8 mouse cellular contexts compared by ENCODE assay signal in genomic region chr3:89163643-89164245, GRCm38 (mm10). TPM values are rescaled to one million over a fixed set of nuclear protein-coding genes. Genes with fewer than 3 reads are reported as not detected.
DNase-seq lines count a peak whose midpoint lies in the region; ATAC-seq lines count a peak whose summit lies in the region.

No protein-coding gene starts in this region.

- 66% methylated on average over 5 of the region's 5 CpGs for WGBS in liver, embryonic 11.5 days
- 74% methylated on average over 5 of the region's 5 CpGs for WGBS in embryonic facial prominence, embryonic 10.5 days
- WGBS in intestine, embryonic 15.5 days, result 71% methylated on average over 5 of the region's 5 CpGs
- 77% methylated on average over 5 of the region's 5 CpGs for WGBS in neural tube, embryonic 14.5 days

- H3K27me3 ChIP-seq in liver, embryonic 11.5 days (replicated peaks; ENCODE audit: control insufficient read depth, insufficient read depth, low read length), result peaks cover 4% of the 10 kb centered on the region; the same call in 1 of the 2 replicates
- H3K27me3 ChIP-seq in embryonic facial prominence, embryonic 10.5 days (replicated peaks; ENCODE audit: low read depth, poor library complexity, severe bottlenecking), result peaks cover 12% of the 10 kb centered on the region
- no peaks in the 10 kb centered on the region for H3K27me3 ChIP-seq in intestine, embryonic 15.5 days (replicated peaks)
- H3K27me3 ChIP-seq in neural tube, embryonic 14.5 days (ENCODE audit: control insufficient read depth, insufficient read depth, low read length), result peaks cover 4% of the 10 kb centered on the region; the same call in 1 of the 2 replicates

- no peak for DNase-seq in liver, embryonic 11.5 days (ENCODE audit: low spot score)
- no peak for DNase-seq in liver
- DNase-seq in embryonic facial prominence, embryonic 10.5 days (ENCODE audit: low spot score), result no peak
- DNase-seq in left cerebral cortex, adult 8-10 months (ENCODE audit: low spot score in 2 of 2), result no peak
- no peak for DNase-seq in gastrocnemius, postnatal 14 days
- DNase-seq in natural killer cell, adult 2 months (ENCODE audit: low spot score in 2 of 2), result no peak

- intact Hi-C loops in gastrocnemius, postnatal 14 days (cut with DNase I; ENCODE audit: low total_unique reads), result no loop called here

- H3K9me3 ChIP-seq in liver, embryonic 11.5 days (ENCODE audit: control insufficient read depth, low read length), result no peaks in the 10 kb centered on the region
- no peaks in the 10 kb centered on the region for H3K9me3 ChIP-seq in embryonic facial prominence, embryonic 10.5 days
- H3K9me3 ChIP-seq in intestine, embryonic 15.5 days, result no peaks in the 10 kb centered on the region
- H3K9me3 ChIP-seq in neural tube, embryonic 14.5 days (ENCODE audit: control insufficient read depth, low read length), result no peaks in the 10 kb centered on the region

- H3K4me2 ChIP-seq in liver, embryonic 11.5 days, result peak overlapping the region; percentile 82
- peak overlapping the region; percentile 69 for H3K4me2 ChIP-seq in intestine, embryonic 15.5 days (replicated peaks)
- H3K4me2 ChIP-seq in neural tube, embryonic 14.5 days (ENCODE audit: low read depth, low read length), result peak overlapping the region; percentile 71

- no peak for ATAC-seq in liver, embryonic 11.5 days (replicated peaks; ENCODE audit: low FRiP score)
- ATAC-seq in intestine, embryonic 15.5 days, result no peak
- no peak for ATAC-seq in neural tube, embryonic 14.5 days (ENCODE audit: low read depth)

- peaks cover 14% of the 10 kb centered on the region for H3K36me3 ChIP-seq in liver, embryonic 11.5 days (ENCODE audit: control insufficient read depth, insufficient read depth, low read length)
- H3K36me3 ChIP-seq in embryonic facial prominence, embryonic 10.5 days (replicated peaks), result peaks cover 28% of the 10 kb centered on the region
- peaks cover 11% of the 10 kb centered on the region for H3K36me3 ChIP-seq in intestine, embryonic 15.5 days
- H3K36me3 ChIP-seq in neural tube, embryonic 14.5 days (ENCODE audit: control insufficient read depth, insufficient read depth, low read length), result peaks cover 12% of the 10 kb centered on the region

- H3K4me3 ChIP-seq in liver, embryonic 11.5 days (ENCODE audit: low read depth, low read length), result peak overlapping the region; percentile 90
- H3K4me3 ChIP-seq in embryonic facial prominence, embryonic 10.5 days, result peak overlapping the region; percentile 95
- H3K4me3 ChIP-seq in intestine, embryonic 15.5 days (replicated peaks), result peak overlapping the region; percentile 91; the same call in 1 of the 2 replicates
- H3K4me3 ChIP-seq in neural tube, embryonic 14.5 days (ENCODE audit: low read depth, low read length), result peak overlapping the region; percentile 91

- H3K9ac ChIP-seq in liver, embryonic 11.5 days (ENCODE audit: low read depth, low read length), result peak overlapping the region; percentile 93
- peak overlapping the region; percentile 98; the same call in 1 of the 2 replicates for H3K9ac ChIP-seq in intestine, embryonic 15.5 days
- peak overlapping the region; percentile 93; the same call in 1 of the 2 replicates for H3K9ac ChIP-seq in neural tube, embryonic 14.5 days (replicated peaks; ENCODE audit: low read depth, low read length)

- peaks cover 27% of the 10 kb centered on the region for H3K4me1 ChIP-seq in liver, embryonic 11.5 days (replicated peaks; ENCODE audit: control insufficient read depth, insufficient read depth, low read length)
- peaks cover 45% of the 10 kb centered on the region for H3K4me1 ChIP-seq in embryonic facial prominence, embryonic 10.5 days
- H3K4me1 ChIP-seq in intestine, embryonic 15.5 days (replicated peaks), result peaks cover 29% of the 10 kb centered on the region
- H3K4me1 ChIP-seq in neural tube, embryonic 14.5 days (ENCODE audit: control insufficient read depth, insufficient read depth, low read length), result peaks cover 19% of the 10 kb centered on the region

- peak overlapping the region; percentile 95; the same call in 1 of the 2 replicates for H3K27ac ChIP-seq in liver, embryonic 11.5 days (ENCODE audit: low read depth, low read length)
- H3K27ac ChIP-seq in embryonic facial prominence, embryonic 10.5 days (replicated peaks), result peak overlapping the region; percentile 99; the same call in 1 of the 2 replicates
- 0 out of 2 replicates have a peak overlapping the region, but pooled peaks have one; percentile 97 for H3K27ac ChIP-seq in intestine, embryonic 15.5 days
- H3K27ac ChIP-seq in neural tube, embryonic 14.5 days (ENCODE audit: low read depth, low read length), result peak overlapping the region; percentile 93; the same call in 1 of the 2 replicates

RNA-seq across cellular contexts. Expression of gene Clk2, which starts 0.9 kb away (rescaled TPM):
- polyA plus RNA-seq in liver, embryonic 11.5 days (2014; fragmentation: Nextera tagmentation; extraction: Ambion mirVana), result 18.8 and 22.8 TPM in 2 replicates
- polyA plus RNA-seq in embryonic facial prominence, embryonic 10.5 days (2016; fragmentation: Nextera tagmentation; extraction: Ambion mirVana), result 33.6 and 36.2 TPM in 2 replicates
- 21.2 and 25.4 TPM in 2 replicates for polyA plus RNA-seq in intestine, embryonic 15.5 days (2015; fragmentation: Nextera tagmentation; extraction: Ambion mirVana)
- 17.5 and 19.6 TPM in 2 replicates for polyA plus RNA-seq in neural tube, embryonic 14.5 days (2014; fragmentation: Nextera tagmentation; extraction: Ambion mirVana)
- 10 to 100 TPM; 41.2 to 45.3 (median 42.5) TPM for total RNA-seq in left cerebral cortex, adult 8-10 months (2022)
- 10 to 100 TPM; 18.2 to 18.6 TPM for total RNA-seq in gastrocnemius, postnatal 14 days (2021)

RNA-seq across cellular contexts. Expression of gene Hcn3, which starts 3.7 kb away (rescaled TPM):
- 1.2 and 1.6 TPM in 2 replicates for polyA plus RNA-seq in liver, embryonic 11.5 days (2014; fragmentation: Nextera tagmentation; extraction: Ambion mirVana)
- polyA plus RNA-seq in embryonic facial prominence, embryonic 10.5 days (2016; fragmentation: Nextera tagmentation; extraction: Ambion mirVana), result 3.5 and 3.6 TPM in 2 replicates
- polyA plus RNA-seq in intestine, embryonic 15.5 days (2015; fragmentation: Nextera tagmentation; extraction: Ambion mirVana), result 2.4 and 2.6 TPM in 2 replicates
- polyA plus RNA-seq in neural tube, embryonic 14.5 days (2014; fragmentation: Nextera tagmentation; extraction: Ambion mirVana), result 25.4 and 28.7 TPM in 2 replicates
- 10 to 100 TPM; 12.3 to 18.2 (median 17.0) TPM for total RNA-seq in left cerebral cortex, adult 8-10 months (2022)
- under 1 TPM; 0.41 to 0.42 TPM for total RNA-seq in gastrocnemius, postnatal 14 days (2021)

RNA-seq across cellular contexts. Expression of gene Scamp3, which starts 13.5 kb away (rescaled TPM):
- 110 and 116 TPM in 2 replicates for polyA plus RNA-seq in liver, embryonic 11.5 days (2014; fragmentation: Nextera tagmentation; extraction: Ambion mirVana)
- polyA plus RNA-seq in embryonic facial prominence, embryonic 10.5 days (2016; fragmentation: Nextera tagmentation; extraction: Ambion mirVana), result 108 and 117 TPM in 2 replicates
- polyA plus RNA-seq in intestine, embryonic 15.5 days (2015; fragmentation: Nextera tagmentation; extraction: Ambion mirVana), result 115 and 124 TPM in 2 replicates
- 126 and 153 TPM in 2 replicates for polyA plus RNA-seq in neural tube, embryonic 14.5 days (2014; fragmentation: Nextera tagmentation; extraction: Ambion mirVana)
- 10 to 100 TPM; 58.5 to 69.8 (median 63.9) TPM for total RNA-seq in left cerebral cortex, adult 8-10 months (2022)
- 10 to 100 TPM; 32.1 to 35.6 TPM for total RNA-seq in gastrocnemius, postnatal 14 days (2021)

RNA-seq across cellular contexts. Expression of gene Fam189b, which starts 19.2 kb away (rescaled TPM):
- polyA plus RNA-seq in liver, embryonic 11.5 days (2014; fragmentation: Nextera tagmentation; extraction: Ambion mirVana), result 12.7 and 13.5 TPM in 2 replicates
- polyA plus RNA-seq in embryonic facial prominence, embryonic 10.5 days (2016; fragmentation: Nextera tagmentation; extraction: Ambion mirVana), result 29.0 and 30.8 TPM in 2 replicates
- 17.9 and 19.3 TPM in 2 replicates for polyA plus RNA-seq in intestine, embryonic 15.5 days (2015; fragmentation: Nextera tagmentation; extraction: Ambion mirVana)
- polyA plus RNA-seq in neural tube, embryonic 14.5 days (2014; fragmentation: Nextera tagmentation; extraction: Ambion mirVana), result 38.5 and 41.7 TPM in 2 replicates
- total RNA-seq in left cerebral cortex, adult 8-10 months (2022), result 10 to 100 TPM; 47.2 to 58.2 (median 52.3) TPM
- total RNA-seq in gastrocnemius, postnatal 14 days (2021), result 10 to 100 TPM; 10.7 to 12.6 TPM

RNA-seq across cellular contexts. Expression of gene Pklr, which starts 27.8 kb away (rescaled TPM):
- polyA plus RNA-seq in liver, embryonic 11.5 days (2014; fragmentation: Nextera tagmentation; extraction: Ambion mirVana), result 117 and 144 TPM in 2 replicates
- 2.8 and 3.2 TPM in 2 replicates for polyA plus RNA-seq in embryonic facial prominence, embryonic 10.5 days (2016; fragmentation: Nextera tagmentation; extraction: Ambion mirVana)
- polyA plus RNA-seq in intestine, embryonic 15.5 days (2015; fragmentation: Nextera tagmentation; extraction: Ambion mirVana), result 58.8 and 74.1 TPM in 2 replicates
- 0.66 TPM in 1 of 2 replicates, not detected in the other for polyA plus RNA-seq in neural tube, embryonic 14.5 days (2014; fragmentation: Nextera tagmentation; extraction: Ambion mirVana)
- not detected for total RNA-seq in left cerebral cortex, adult 8-10 months (2022)
- total RNA-seq in gastrocnemius, postnatal 14 days (2021), result not detected
